Mouse (Mus musculus) olfactory bulb, adult 2 months (tissue): ENCODE results near the gene Gm28635.

ENCODE experiments used
- CTCF ChIP-seq: fragments of 200-500 bp; IDR thresholded peaks from 2 replicates; pipeline ENCODE4 v1.5.1; 2012; ENCODE audit warnings: low read depth, mild to moderate bottlenecking, low read length, moderate library complexity; ENCODE audit not compliant: insufficient read depth
- POLR2A ChIP-seq: fragments of 200-500 bp; IDR thresholded peaks from 2 replicates; pipeline ENCODE4 v1.6.1; 2012; ENCODE audit warnings: mild to moderate bottlenecking, low read depth, low read length, moderate library complexity; ENCODE audit not compliant: insufficient read depth

DNA sequence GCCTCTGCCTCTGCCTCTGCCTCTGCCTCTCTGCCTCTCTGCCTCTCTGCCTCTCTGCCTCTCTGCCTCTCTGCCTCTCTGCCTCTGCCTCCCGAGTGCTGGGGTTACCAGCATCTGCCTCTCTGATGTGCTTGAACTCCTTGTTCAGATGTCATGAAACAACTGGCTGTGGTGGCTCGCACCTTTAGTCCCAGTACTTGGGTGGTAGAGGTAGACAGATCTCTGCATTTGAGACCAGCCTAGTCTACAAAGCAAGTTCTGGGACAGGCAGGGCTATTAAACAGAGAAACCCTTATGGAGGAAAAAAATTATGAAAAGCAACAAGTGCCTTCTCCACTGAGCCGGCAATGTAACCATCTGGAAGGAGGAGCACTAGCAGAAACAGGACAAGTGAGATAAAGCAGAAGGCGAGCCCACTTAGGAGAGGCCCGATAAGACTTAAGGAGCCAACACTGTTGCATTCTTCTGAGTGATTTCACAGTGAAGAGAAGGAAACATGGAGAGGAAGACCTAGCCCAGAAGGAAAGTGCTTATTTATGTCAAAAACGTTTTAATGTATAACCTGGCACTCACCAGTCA lies 4.9 kb upstream of the Gm28635 start:
- TF ChIP-seq POLR2A (no peak), CTCF (no peak)
